ENCODE assay signal across 13 mouse cellular contexts in genomic region chr17:50565376-50566123, GRCm38 (mm10). TPM values are rescaled to one million over a fixed set of nuclear protein-coding genes. Genes with fewer than 3 reads are reported as not detected.
DNase-seq lines count a peak whose midpoint lies in the region; ATAC-seq and TF ChIP-seq lines count a peak whose summit lies in the region.
"Had no signal": no experiment of that assay in that cellular context is flagged by ENCODE, and none has a peak within 500 bp of the region (broad histone marks: within the 10 kb centered on the region; RNA-seq: fewer than 3 reads in every experiment).

No protein-coding gene starts in this region.

- TF ChIP-seq CTCF in midbrain, postnatal 0 days (IDR thresholded peaks at IDR 0.05), result no peak

- H3K36me3 ChIP-seq in forebrain, embryonic 14.5 days (ENCODE audit: control insufficient read depth, insufficient read depth, low read length), result no peaks in the 10 kb centered on the region
- H3K36me3 ChIP-seq in forebrain, embryonic 13.5 days (ENCODE audit: poor library complexity, severe bottlenecking), result no peaks in the 10 kb centered on the region
- no peaks in the 10 kb centered on the region for H3K36me3 ChIP-seq in midbrain, postnatal 0 days (ENCODE audit: insufficient read depth, low read length)
- no peaks in the 10 kb centered on the region for H3K36me3 ChIP-seq in midbrain, embryonic 13.5 days
- H3K36me3 ChIP-seq: heart, embryonic 15.5 days; liver, embryonic 15.5 days had no signal

- DNase-seq in forebrain, embryonic 14.5 days (ENCODE audit: low spot score), result peak; percentile 38
- DNase-seq in midbrain, postnatal 0 days (ENCODE audit: low spot score), result peak; percentile 23
- peak; percentile 28 for DNase-seq in embryo, embryonic 11 days
- DNase-seq in mesoderm, embryonic 11.5 days (ENCODE audit: low read depth, low spot score), result peak; percentile 34
- DNase-seq in urinary bladder, postnatal 10 days (ENCODE audit: low spot score), result no peak
- no peak for DNase-seq in right cerebral cortex, postnatal 25 days
- DNase-seq: kidney, postnatal 36 days had no signal

- H3K27me3 ChIP-seq in forebrain, embryonic 14.5 days (replicated peaks; ENCODE audit: control insufficient read depth, insufficient read depth, low read length), result no peaks in the 10 kb centered on the region
- no peaks in the 10 kb centered on the region for H3K27me3 ChIP-seq in forebrain, embryonic 13.5 days
- H3K27me3 ChIP-seq in midbrain, postnatal 0 days (ENCODE audit: insufficient read depth, low read length), result no peaks in the 10 kb centered on the region
- no peaks in the 10 kb centered on the region for H3K27me3 ChIP-seq in midbrain, embryonic 13.5 days
- H3K27me3 ChIP-seq: heart, embryonic 15.5 days; liver, embryonic 15.5 days had no signal

- H3K4me3 ChIP-seq in forebrain, embryonic 14.5 days (ENCODE audit: low read depth, low read length), result no peak overlapping the region
- no peak overlapping the region for H3K4me3 ChIP-seq in forebrain, embryonic 13.5 days
- no peak overlapping the region for H3K4me3 ChIP-seq in midbrain, postnatal 0 days (ENCODE audit: low read depth, low read length)
- H3K4me3 ChIP-seq in midbrain, embryonic 13.5 days (replicated peaks), result no peak overlapping the region
- H3K4me3 ChIP-seq: heart, embryonic 15.5 days; left cerebral cortex, adult 2 months; liver, embryonic 15.5 days had no signal

- H3K9ac ChIP-seq in forebrain, embryonic 14.5 days (ENCODE audit: low read length), result no peak overlapping the region
- H3K9ac ChIP-seq in forebrain, embryonic 13.5 days, result no peak overlapping the region
- no peak overlapping the region for H3K9ac ChIP-seq in midbrain, postnatal 0 days (replicated peaks; ENCODE audit: low read length, poor library complexity, severe bottlenecking)
- H3K9ac ChIP-seq in midbrain, embryonic 13.5 days (replicated peaks), result no peak overlapping the region
- H3K9ac ChIP-seq: heart, embryonic 15.5 days; liver, embryonic 15.5 days had no signal

- peaks cover 2% of the 10 kb centered on the region; the same call in 1 of the 2 replicates for H3K4me1 ChIP-seq in forebrain, embryonic 14.5 days (ENCODE audit: control insufficient read depth, insufficient read depth, low read length)
- peaks cover 8% of the 10 kb centered on the region; the same call in 1 of the 2 replicates for H3K4me1 ChIP-seq in forebrain, embryonic 13.5 days
- H3K4me1 ChIP-seq in midbrain, postnatal 0 days (ENCODE audit: insufficient read depth, low read length), result no peaks in the 10 kb centered on the region
- H3K4me1 ChIP-seq in midbrain, embryonic 13.5 days (replicated peaks), result 0 out of 2 replicates have a peak, but pooled peaks cover 5% of the 10 kb centered on the region
- H3K4me1 ChIP-seq: liver, embryonic 15.5 days had no signal

- ATAC-seq in forebrain, embryonic 14.5 days, result no peak
- ATAC-seq in forebrain, embryonic 13.5 days, result no peak
- ATAC-seq in midbrain, postnatal 0 days (ENCODE audit: low FRiP score), result no peak
- no peak for ATAC-seq in midbrain, embryonic 13.5 days

- H3K4me2 ChIP-seq in forebrain, embryonic 14.5 days (ENCODE audit: low read length), result no peak overlapping the region
- H3K4me2 ChIP-seq in forebrain, embryonic 13.5 days, result no peak overlapping the region
- H3K4me2 ChIP-seq in midbrain, postnatal 0 days (ENCODE audit: low read depth, low read length, poor library complexity, severe bottlenecking), result no peak overlapping the region
- H3K4me2 ChIP-seq in midbrain, embryonic 13.5 days (replicated peaks), result no peak overlapping the region
- H3K4me2 ChIP-seq: heart, embryonic 15.5 days; liver, embryonic 15.5 days had no signal

- H3K27ac ChIP-seq in forebrain, embryonic 14.5 days (ENCODE audit: low read depth, low read length), result no peak overlapping the region
- H3K27ac ChIP-seq in forebrain, embryonic 13.5 days, result no peak overlapping the region
- no peak overlapping the region for H3K27ac ChIP-seq in midbrain, postnatal 0 days (ENCODE audit: low read depth, low read length)
- H3K27ac ChIP-seq in midbrain, embryonic 13.5 days, result no peak overlapping the region
- H3K27ac ChIP-seq: heart, embryonic 15.5 days; left cerebral cortex, adult 2 months; liver, embryonic 15.5 days; stomach, postnatal 0 days had no signal

- 30% methylated on average over 8 of the region's 8 CpGs for WGBS in forebrain, embryonic 14.5 days
- WGBS in forebrain, embryonic 13.5 days, result 38% methylated on average over 8 of the region's 8 CpGs
- 57% methylated on average over 8 of the region's 8 CpGs for WGBS in midbrain, postnatal 0 days
- WGBS in midbrain, embryonic 13.5 days, result 66% methylated on average over 8 of the region's 8 CpGs

- H3K9me3 ChIP-seq in forebrain, embryonic 14.5 days (replicated peaks; ENCODE audit: control insufficient read depth, low read length), result no peaks in the 10 kb centered on the region
- H3K9me3 ChIP-seq in forebrain, embryonic 13.5 days (replicated peaks), result no peaks in the 10 kb centered on the region
- no peaks in the 10 kb centered on the region for H3K9me3 ChIP-seq in midbrain, postnatal 0 days (ENCODE audit: low read length)
- no peaks in the 10 kb centered on the region for H3K9me3 ChIP-seq in midbrain, embryonic 13.5 days
- H3K9me3 ChIP-seq: heart, embryonic 15.5 days; liver, embryonic 15.5 days had no signal

RNA-seq across cellular contexts. Expression of gene Plcl2, which starts 56.3 kb away (rescaled TPM):
- 10.4 and 11.3 TPM in 2 replicates for polyA plus RNA-seq in forebrain, embryonic 14.5 days (2014; fragmentation: Nextera tagmentation; extraction: Ambion mirVana)
- polyA plus RNA-seq in forebrain, embryonic 13.5 days (2015; fragmentation: Nextera tagmentation; extraction: Ambion mirVana), result 5.7 and 7.3 TPM in 2 replicates
- total RNA-seq in midbrain, postnatal 0 days (2014; rRNA removed), result 43.2 and 52.1 TPM in 2 replicates
- polyA plus RNA-seq in midbrain, postnatal 0 days (2015; fragmentation: Nextera tagmentation; extraction: Ambion mirVana), result 7.1 and 8.8 TPM in 2 replicates
- polyA plus RNA-seq in midbrain, embryonic 13.5 days (2015; fragmentation: Nextera tagmentation; extraction: Ambion mirVana), result 7.5 and 8.0 TPM in 2 replicates

Comparison
In these comparisons a context has a peak if more than half of its experiments do, and no peak if none do; other contexts are left out.
1. DNase-seq: peak in forebrain, embryonic 14.5 days (single experiment), midbrain, postnatal 0 days (single experiment), embryo, embryonic 11 days (single experiment) and mesoderm, embryonic 11.5 days (single experiment); none in urinary bladder, postnatal 10 days (single experiment) and right cerebral cortex, postnatal 25 days (single experiment).